In the genomic region with DNA sequence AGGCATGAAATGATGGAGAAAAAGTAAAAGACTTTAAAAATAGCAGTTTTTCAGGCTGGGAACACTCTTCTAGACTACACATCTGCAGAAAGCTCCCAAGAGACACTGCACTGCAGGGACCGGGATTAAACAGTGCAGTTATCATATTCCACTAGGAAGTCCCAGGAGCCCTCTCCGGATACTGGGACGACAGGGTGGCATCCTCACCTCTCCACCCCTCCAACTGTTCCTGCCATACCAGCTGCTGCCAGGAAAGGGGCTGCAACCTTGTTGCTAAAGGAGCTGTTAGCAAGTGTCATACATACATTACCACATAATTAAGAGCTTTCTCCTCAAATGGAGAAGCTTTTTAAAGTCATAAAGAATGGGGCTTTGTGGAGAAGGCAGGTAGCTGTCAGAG, we compare ENCODE assay signal across 29 mouse cellular contexts. TPM values are rescaled to one million over a fixed set of nuclear protein-coding genes. Genes with fewer than 3 reads are reported as not detected.
DNase-seq lines count a peak whose midpoint lies in the region; ATAC-seq and TF ChIP-seq lines count a peak whose summit lies in the region.
"Had no signal": no experiment of that assay in that cellular context is flagged by ENCODE, and none has a peak within 500 bp of the region (broad histone marks: within the 10 kb centered on the region; RNA-seq: fewer than 3 reads in every experiment).

No protein-coding gene starts in this region.

- no peak for TF ChIP-seq CTCF in liver, adult 2 months (IDR thresholded peaks at IDR 0.05; ENCODE audit: low read depth, low read length)
- TF ChIP-seq CTCF in brain, embryonic 14.5 days (IDR thresholded peaks at IDR 0.05; ENCODE audit: borderline replicate concordance, extremely low read depth, insufficient read depth, insufficient read length), result no peak

- no peaks in the 10 kb centered on the region for H3K36me3 ChIP-seq in embryonic facial prominence, embryonic 13.5 days
- 0 out of 2 replicates have a peak, but pooled peaks cover 2% of the 10 kb centered on the region for H3K36me3 ChIP-seq in embryonic facial prominence, embryonic 10.5 days (replicated peaks)
- H3K36me3 ChIP-seq in liver, adult 2 months (ENCODE audit: control insufficient read depth, insufficient read depth, low read length), result peaks cover 3% of the 10 kb centered on the region; the same call in 1 of the 2 replicates
- peaks cover 5% of the 10 kb centered on the region; the same call in 1 of the 2 replicates for H3K36me3 ChIP-seq in liver, embryonic 11.5 days (ENCODE audit: control insufficient read depth, insufficient read depth, low read length)
- no peaks in the 10 kb centered on the region for H3K36me3 ChIP-seq in forebrain, embryonic 15.5 days
- H3K36me3 ChIP-seq: embryonic facial prominence, embryonic 15.5 days; heart, embryonic 10.5 days; hindbrain, embryonic 12.5 days had no signal

- DNase-seq in embryonic facial prominence, embryonic 10.5 days (ENCODE audit: low spot score), result no peak
- DNase-seq in liver, adult 2 months (ENCODE audit: extremely low read depth, low read depth, low spot score), result no peak
- no peak for DNase-seq in liver, embryonic 11.5 days (ENCODE audit: low spot score)
- DNase-seq in brain, embryonic 14.5 days (ENCODE audit: low read depth), result peak; percentile 69
- no peak for DNase-seq in spleen, postnatal 14 days (ENCODE audit: low spot score in 2 of 2)
- no peak for DNase-seq in adipocyte (ENCODE audit: low spot score)
- DNase-seq: adrenal gland, adult 8-10 months; cerebellum, adult 18-20 months; gastrocnemius, postnatal 10 days; heart, adult 18-20 months; heart, postnatal 10 days; heart, postnatal 4 days; kidney, adult 8-10 months had no signal

- no peaks in the 10 kb centered on the region for H3K9me3 ChIP-seq in embryonic facial prominence, embryonic 13.5 days
- H3K9me3 ChIP-seq in embryonic facial prominence, embryonic 10.5 days, result no peaks in the 10 kb centered on the region
- no peaks in the 10 kb centered on the region for H3K9me3 ChIP-seq in liver, embryonic 11.5 days (ENCODE audit: control insufficient read depth, low read length)
- no peaks in the 10 kb centered on the region for H3K9me3 ChIP-seq in forebrain, embryonic 15.5 days
- H3K9me3 ChIP-seq: embryonic facial prominence, embryonic 15.5 days; heart, embryonic 10.5 days; hindbrain, embryonic 12.5 days had no signal

- TF ChIP-seq POLR2A in liver, adult 2 months (IDR thresholded peaks at IDR 0.05; ENCODE audit: extremely low read depth, insufficient read depth, low read length), result no peak
- no peak for TF ChIP-seq POLR2A in brain, embryonic 14.5 days (IDR thresholded peaks at IDR 0.05; ENCODE audit: borderline replicate concordance, extremely low read depth, insufficient read depth, insufficient read length, poor library complexity, severe bottlenecking)

- 0 out of 2 replicates have a peak overlapping the region, but pooled peaks have one; percentile 11 for H3K9ac ChIP-seq in embryonic facial prominence, embryonic 13.5 days
- H3K9ac ChIP-seq in liver, adult 2 months (ENCODE audit: low read depth, low read length), result 0 out of 2 replicates have a peak overlapping the region, but pooled peaks have one; percentile 12
- no peak overlapping the region for H3K9ac ChIP-seq in liver, embryonic 11.5 days (ENCODE audit: low read depth, low read length)
- no peak overlapping the region for H3K9ac ChIP-seq in forebrain, embryonic 15.5 days (replicated peaks)
- H3K9ac ChIP-seq: embryonic facial prominence, embryonic 15.5 days; hindbrain, embryonic 12.5 days had no signal

- H3K79me2 ChIP-seq in liver, adult 2 months (ENCODE audit: control insufficient read depth, insufficient read depth, low read length), result no peaks in the 10 kb centered on the region

- no peaks in the 10 kb centered on the region for H3K4me1 ChIP-seq in embryonic facial prominence, embryonic 13.5 days
- H3K4me1 ChIP-seq in embryonic facial prominence, embryonic 10.5 days, result no peaks in the 10 kb centered on the region
- H3K4me1 ChIP-seq in liver, adult 2 months (ENCODE audit: control insufficient read depth, insufficient read depth, low read length), result peaks cover 10% of the 10 kb centered on the region
- H3K4me1 ChIP-seq in liver, embryonic 11.5 days (replicated peaks; ENCODE audit: control insufficient read depth, insufficient read depth, low read length), result no peaks in the 10 kb centered on the region
- peaks cover 31% of the 10 kb centered on the region for H3K4me1 ChIP-seq in forebrain, embryonic 15.5 days
- H3K4me1 ChIP-seq: embryonic facial prominence, embryonic 15.5 days; heart, embryonic 10.5 days had no signal

- 48% methylated on average over 3 of the region's 3 CpGs for WGBS in embryonic facial prominence, embryonic 13.5 days
- 64% methylated on average over 3 of the region's 3 CpGs for WGBS in embryonic facial prominence, embryonic 10.5 days
- 40% methylated on average over 3 of the region's 3 CpGs for WGBS in liver, adult 2 months
- WGBS in liver, embryonic 11.5 days, result 57% methylated on average over 3 of the region's 3 CpGs
- WGBS in forebrain, embryonic 15.5 days, result 32% methylated on average over 3 of the region's 3 CpGs

- ATAC-seq in embryonic facial prominence, embryonic 13.5 days (ENCODE audit: insufficient number of reproducible peaks, insufficient read depth, low FRiP score, low TSS enrichment, low read depth), result no peak
- no peak for ATAC-seq in liver, embryonic 11.5 days (replicated peaks; ENCODE audit: low FRiP score)
- peak; percentile 67 for ATAC-seq in forebrain, embryonic 15.5 days (replicated peaks)
- ATAC-seq: activated CD4-positive, CD25-positive, alpha-beta regulatory T cell, adult 4 months; hindbrain, embryonic 16.5 days; inflammation-experienced regulatory T-cells, adult 6 months; intestine, postnatal 0 days; Patski had no signal

- H3K27me3 ChIP-seq in embryonic facial prominence, embryonic 13.5 days, result no peaks in the 10 kb centered on the region
- H3K27me3 ChIP-seq in embryonic facial prominence, embryonic 10.5 days (replicated peaks; ENCODE audit: low read depth, poor library complexity, severe bottlenecking), result no peaks in the 10 kb centered on the region
- H3K27me3 ChIP-seq in liver, adult 2 months (ENCODE audit: control insufficient read depth, insufficient read depth, low read length), result no peaks in the 10 kb centered on the region
- no peaks in the 10 kb centered on the region for H3K27me3 ChIP-seq in liver, embryonic 11.5 days (replicated peaks; ENCODE audit: control insufficient read depth, insufficient read depth, low read length)
- no peaks in the 10 kb centered on the region for H3K27me3 ChIP-seq in forebrain, embryonic 15.5 days
- H3K27me3 ChIP-seq: CH12.LX; embryonic facial prominence, embryonic 15.5 days; hindbrain, embryonic 12.5 days had no signal

- no peak overlapping the region for H3K4me3 ChIP-seq in embryonic facial prominence, embryonic 13.5 days
- H3K4me3 ChIP-seq in embryonic facial prominence, embryonic 10.5 days, result no peak overlapping the region
- no peak overlapping the region for H3K4me3 ChIP-seq in liver, adult 2 months (ENCODE audit: insufficient read depth, low read depth, low read length)
- no peak overlapping the region for H3K4me3 ChIP-seq in liver, embryonic 11.5 days (ENCODE audit: low read depth, low read length)
- no peak overlapping the region for H3K4me3 ChIP-seq in forebrain, embryonic 15.5 days
- H3K4me3 ChIP-seq: embryonic facial prominence, embryonic 15.5 days; erythroblast, embryonic 14.5 days; heart, embryonic 10.5 days; hindbrain, embryonic 12.5 days had no signal

- H3K27ac ChIP-seq in embryonic facial prominence, embryonic 13.5 days, result no peak overlapping the region
- no peak overlapping the region for H3K27ac ChIP-seq in embryonic facial prominence, embryonic 10.5 days (replicated peaks)
- H3K27ac ChIP-seq in liver, adult 2 months (replicated peaks; ENCODE audit: insufficient read depth, low read depth, low read length), result peak overlapping the region; percentile 90
- H3K27ac ChIP-seq in liver, embryonic 11.5 days (ENCODE audit: low read depth, low read length), result no peak overlapping the region
- peak overlapping the region; percentile 64 for H3K27ac ChIP-seq in forebrain, embryonic 15.5 days (replicated peaks)
- H3K27ac ChIP-seq: embryonic facial prominence, embryonic 15.5 days; heart, embryonic 10.5 days; hindbrain, embryonic 12.5 days had no signal

- no peak overlapping the region for H3K4me2 ChIP-seq in embryonic facial prominence, embryonic 13.5 days
- H3K4me2 ChIP-seq in liver, embryonic 11.5 days, result no peak overlapping the region
- H3K4me2 ChIP-seq in forebrain, embryonic 15.5 days (replicated peaks), result no peak overlapping the region
- H3K4me2 ChIP-seq: embryonic facial prominence, embryonic 15.5 days; hindbrain, embryonic 12.5 days had no signal

RNA-seq across cellular contexts. Expression of a gene that starts 8.7 kb away (rescaled TPM):
- polyA plus RNA-seq in embryonic facial prominence, embryonic 13.5 days (2015; fragmentation: Nextera tagmentation; extraction: Ambion mirVana), result 13.0 and 13.4 TPM in 2 replicates
- 7.3 and 8.1 TPM in 2 replicates for polyA plus RNA-seq in embryonic facial prominence, embryonic 10.5 days (2016; fragmentation: Nextera tagmentation; extraction: Ambion mirVana)
- 4.1 and 5.3 TPM in 2 replicates for total RNA-seq in liver, adult 2 months (2014; rRNA removed)
- polyA plus RNA-seq in liver, adult 2 months (2012; rRNA removed), result 3.1 and 5.9 TPM in 2 replicates
- polyA plus RNA-seq in liver, embryonic 11.5 days (2014; fragmentation: Nextera tagmentation; extraction: Ambion mirVana), result 34.4 and 35.4 TPM in 2 replicates
- 6.8 and 8.8 TPM in 2 replicates for polyA plus RNA-seq in brain, embryonic 14.5 days (2012; rRNA removed)
- polyA plus RNA-seq in forebrain, embryonic 15.5 days (2015; fragmentation: Nextera tagmentation; extraction: Ambion mirVana), result 7.8 and 8.2 TPM in 2 replicates
- polyA plus RNA-seq: Patski had no signal

RNA-seq across cellular contexts. Expression of a gene that starts 22.9 kb away (rescaled TPM):
- not detected in 2 replicates for polyA plus RNA-seq in embryonic facial prominence, embryonic 13.5 days (2015; fragmentation: Nextera tagmentation; extraction: Ambion mirVana)
- polyA plus RNA-seq in embryonic facial prominence, embryonic 10.5 days (2016; fragmentation: Nextera tagmentation; extraction: Ambion mirVana), result not detected in 2 replicates
- not detected in 2 replicates for total RNA-seq in liver, adult 2 months (2014; rRNA removed)
- not detected in 2 replicates for polyA plus RNA-seq in liver, adult 2 months (2012; rRNA removed)
- 0.62 and 1.2 TPM in 2 replicates for polyA plus RNA-seq in liver, embryonic 11.5 days (2014; fragmentation: Nextera tagmentation; extraction: Ambion mirVana)
- not detected in 2 replicates for polyA plus RNA-seq in brain, embryonic 14.5 days (2012; rRNA removed)
- polyA plus RNA-seq in forebrain, embryonic 15.5 days (2015; fragmentation: Nextera tagmentation; extraction: Ambion mirVana), result not detected in 2 replicates
- total RNA-seq: adrenal gland, adult 8-10 months; adrenal gland, postnatal 36 days; CH12.LX; gastrocnemius, postnatal 4 days; heart, adult 18-20 months; heart, postnatal 10 days; heart, postnatal 4 days had no signal
- polyA plus RNA-seq: activated CD4-positive, CD25-positive, alpha-beta regulatory T cell, adult 4 months; cortical plate, adult 2 months; erythroblast, embryonic 14.5 days; heart, embryonic 14.5 days; hindbrain, embryonic 12.5 days; hindbrain, embryonic 16.5 days; Patski had no signal

RNA-seq across cellular contexts. Expression of a gene that starts 57.1 kb away (rescaled TPM):
- polyA plus RNA-seq in embryonic facial prominence, embryonic 13.5 days (2015; fragmentation: Nextera tagmentation; extraction: Ambion mirVana), result 25.9 and 32.5 TPM in 2 replicates
- 36.5 and 36.7 TPM in 2 replicates for polyA plus RNA-seq in embryonic facial prominence, embryonic 10.5 days (2016; fragmentation: Nextera tagmentation; extraction: Ambion mirVana)
- 6.0 and 6.5 TPM in 2 replicates for total RNA-seq in liver, adult 2 months (2014; rRNA removed)
- 7.6 and 10.1 TPM in 2 replicates for polyA plus RNA-seq in liver, adult 2 months (2012; rRNA removed)
- 14.3 and 14.7 TPM in 2 replicates for polyA plus RNA-seq in liver, embryonic 11.5 days (2014; fragmentation: Nextera tagmentation; extraction: Ambion mirVana)
- polyA plus RNA-seq in brain, embryonic 14.5 days (2012; rRNA removed), result 24.3 and 26.3 TPM in 2 replicates
- 41.7 and 45.7 TPM in 2 replicates for polyA plus RNA-seq in forebrain, embryonic 15.5 days (2015; fragmentation: Nextera tagmentation; extraction: Ambion mirVana)

RNA-seq across cellular contexts. Expression of a gene that starts 57.2 kb away (rescaled TPM):
- polyA plus RNA-seq in embryonic facial prominence, embryonic 13.5 days (2015; fragmentation: Nextera tagmentation; extraction: Ambion mirVana), result 127 and 132 TPM in 2 replicates
- 151 and 152 TPM in 2 replicates for polyA plus RNA-seq in embryonic facial prominence, embryonic 10.5 days (2016; fragmentation: Nextera tagmentation; extraction: Ambion mirVana)
- total RNA-seq in liver, adult 2 months (2014; rRNA removed), result 37.7 and 40.5 TPM in 2 replicates
- polyA plus RNA-seq in liver, adult 2 months (2012; rRNA removed), result 17.5 and 19.0 TPM in 2 replicates
- polyA plus RNA-seq in liver, embryonic 11.5 days (2014; fragmentation: Nextera tagmentation; extraction: Ambion mirVana), result 57.1 and 63.0 TPM in 2 replicates
- polyA plus RNA-seq in brain, embryonic 14.5 days (2012; rRNA removed), result 74.9 and 103 TPM in 2 replicates
- 130 TPM in 2 replicates for polyA plus RNA-seq in forebrain, embryonic 15.5 days (2015; fragmentation: Nextera tagmentation; extraction: Ambion mirVana)

Comparison
In these comparisons a context has a peak if more than half of its experiments do, and no peak if none do; other contexts are left out.
1. H3K27ac ChIP-seq: peak in liver, adult 2 months (single experiment) and forebrain, embryonic 15.5 days (single experiment); none in embryonic facial prominence, embryonic 13.5 days (single experiment), embryonic facial prominence, embryonic 10.5 days (single experiment) and liver, embryonic 11.5 days (single experiment).
2. H3K9ac ChIP-seq: peak in embryonic facial prominence, embryonic 13.5 days (single experiment) and liver, adult 2 months (single experiment); none in liver, embryonic 11.5 days (single experiment) and forebrain, embryonic 15.5 days (single experiment).